ENCODE assay signal across 18 mouse cellular contexts in genomic region chr4:81280098-81280497, GRCm38 (mm10).
DNase-seq lines count a peak whose midpoint lies in the region; ATAC-seq lines count a peak whose summit lies in the region.
"Had no signal": no experiment of that assay in that cellular context is flagged by ENCODE, and none has a peak within 500 bp of the region (broad histone marks: within the 10 kb centered on the region; RNA-seq: fewer than 3 reads in every experiment).

No protein-coding gene starts in this region.

- DNase-seq in heart, adult 11 months = peak; percentile 23
- no peak for DNase-seq in heart, postnatal 36 days
- no peak for DNase-seq in spleen, postnatal 14 days (ENCODE audit: low spot score in 2 of 2)
- DNase-seq in kidney, postnatal 25 days = no peak
- DNase-seq: cerebellum, postnatal 10 days; gastrocnemius, postnatal 25 days; lung, adult 2 months; right cerebral cortex, postnatal 25 days; thymus, adult 2 months had no signal

- H3K4me3 ChIP-seq in midbrain, embryonic 12.5 days = no peak overlapping the region
- no peak overlapping the region for H3K4me3 ChIP-seq in midbrain, embryonic 16.5 days (ENCODE audit: low read depth, low read length)
- H3K4me3 ChIP-seq in forebrain, embryonic 13.5 days = no peak overlapping the region
- H3K4me3 ChIP-seq: erythroblast, embryonic 14.5 days; heart, embryonic 15.5 days; liver, embryonic 12.5 days; megakaryocyte, embryonic 14.5 days; neural tube, embryonic 15.5 days had no signal

- H3K27ac ChIP-seq in midbrain, embryonic 12.5 days (replicated peaks) = peak overlapping the region; percentile 27; the same call in 1 of the 2 replicates
- H3K27ac ChIP-seq in midbrain, embryonic 16.5 days (ENCODE audit: low read length) = no peak overlapping the region
- no peak overlapping the region; the same call in 1 of the 2 replicates for H3K27ac ChIP-seq in forebrain, embryonic 13.5 days
- H3K27ac ChIP-seq: heart, embryonic 15.5 days; liver, embryonic 12.5 days; neural tube, embryonic 15.5 days had no signal

- intact Hi-C loops in heart, postnatal 36 days (cut with DNase I) = no loop called here

- peak; percentile 70 for ATAC-seq in midbrain, embryonic 12.5 days (ENCODE audit: low FRiP score, low read depth)
- ATAC-seq in midbrain, embryonic 16.5 days = no peak; the same call in 1 of the 2 replicates
- ATAC-seq in forebrain, embryonic 13.5 days = peak; percentile 55; the same call in 1 of the 2 replicates
- ATAC-seq: inflammation-experienced regulatory T-cells, adult 6 months; liver, embryonic 12.5 days had no signal

- H3K36me3 ChIP-seq in midbrain, embryonic 12.5 days = peaks cover 12% of the 10 kb centered on the region
- H3K36me3 ChIP-seq in midbrain, embryonic 16.5 days (ENCODE audit: control insufficient read depth, insufficient read depth, low read length) = no peaks in the 10 kb centered on the region
- H3K36me3 ChIP-seq in forebrain, embryonic 13.5 days (ENCODE audit: poor library complexity, severe bottlenecking) = peaks cover 24% of the 10 kb centered on the region
- H3K36me3 ChIP-seq: neural tube, embryonic 15.5 days had no signal

- no peak overlapping the region for H3K9ac ChIP-seq in midbrain, embryonic 12.5 days (replicated peaks)
- H3K9ac ChIP-seq in midbrain, embryonic 16.5 days (ENCODE audit: low read depth, low read length) = no peak overlapping the region
- H3K9ac ChIP-seq in forebrain, embryonic 13.5 days = no peak overlapping the region
- H3K9ac ChIP-seq: heart, embryonic 15.5 days; liver, embryonic 12.5 days; neural tube, embryonic 15.5 days had no signal

- H3K9me3 ChIP-seq in midbrain, embryonic 12.5 days = no peaks in the 10 kb centered on the region
- no peaks in the 10 kb centered on the region for H3K9me3 ChIP-seq in midbrain, embryonic 16.5 days (replicated peaks; ENCODE audit: control insufficient read depth, low read length, poor library complexity, severe bottlenecking)
- no peaks in the 10 kb centered on the region for H3K9me3 ChIP-seq in forebrain, embryonic 13.5 days (replicated peaks)
- H3K9me3 ChIP-seq: heart, embryonic 15.5 days; liver, embryonic 12.5 days; megakaryocyte, embryonic 14.5 days; neural tube, embryonic 15.5 days had no signal

- H3K4me1 ChIP-seq in midbrain, embryonic 12.5 days = peaks cover 3% of the 10 kb centered on the region; the same call in 1 of the 2 replicates
- peaks cover 2% of the 10 kb centered on the region; the same call in 1 of the 2 replicates for H3K4me1 ChIP-seq in midbrain, embryonic 16.5 days (ENCODE audit: control insufficient read depth, insufficient read depth, low read length)
- H3K4me1 ChIP-seq in forebrain, embryonic 13.5 days = peaks cover 20% of the 10 kb centered on the region; the same call in 1 of the 2 replicates
- H3K4me1 ChIP-seq: heart, embryonic 15.5 days; liver, embryonic 12.5 days; megakaryocyte, embryonic 14.5 days; neural tube, embryonic 15.5 days had no signal

- WGBS in midbrain, embryonic 12.5 days = 19% methylated on average over 4 of the region's 4 CpGs
- whole genome bisulfite sequencing in midbrain, embryonic 16.5 days = 14% methylated on average over 4 of the region's 4 CpGs
- 14% methylated on average over 4 of the region's 4 CpGs for WGBS in forebrain, embryonic 13.5 days

- no peak overlapping the region for H3K4me2 ChIP-seq in midbrain, embryonic 12.5 days (replicated peaks)
- no peak overlapping the region for H3K4me2 ChIP-seq in midbrain, embryonic 16.5 days (ENCODE audit: low read length)
- H3K4me2 ChIP-seq in forebrain, embryonic 13.5 days = no peak overlapping the region
- H3K4me2 ChIP-seq: heart, embryonic 15.5 days; liver, embryonic 12.5 days; neural tube, embryonic 15.5 days had no signal

- H3K27me3 ChIP-seq in midbrain, embryonic 12.5 days = no peaks in the 10 kb centered on the region
- no peaks in the 10 kb centered on the region for H3K27me3 ChIP-seq in midbrain, embryonic 16.5 days (ENCODE audit: control insufficient read depth, insufficient read depth, low read depth, low read length)
- H3K27me3 ChIP-seq in forebrain, embryonic 13.5 days = no peaks in the 10 kb centered on the region
- H3K27me3 ChIP-seq: heart, embryonic 15.5 days; liver, embryonic 12.5 days; megakaryocyte, embryonic 14.5 days; neural tube, embryonic 15.5 days had no signal
